Mouse (Mus musculus) hindbrain, embryonic 16.5 days (tissue): ENCODE measurements at regions not wholly inside any gene's neighbourhood (a gene's known extent, or its start where the extent isn't known, plus 50 kb on each side); places are given as distances from the start of the nearest gene placed in this dataset.

ENCODE experiments used
- ATAC-seq: fragments of 200-750 bp; cut with Nextera tagmentation; 2 replicates; pipeline ENCODE4 v1.8.0; 2017; ENCODE audit warnings: moderate TSS enrichment, moderate library complexity
- H3K27ac ChIP-seq: fragments of 300-500 bp; sonication (generic); 2 replicates; pipeline ENCODE4 v1.5.1; 2014; ENCODE audit warnings: low read depth, mild to moderate bottlenecking, control low read depth, low read length, moderate library complexity
- H3K27me3 ChIP-seq: fragments of 300-500 bp; sonication (generic); replicated peaks from 2 replicates; pipeline ENCODE4 v1.6.1; 2014; ENCODE audit warnings: low read length; ENCODE audit not compliant: control insufficient read depth, insufficient read depth
- H3K36me3 ChIP-seq: fragments of 300-500 bp; sonication (generic); 2 replicates; pipeline ENCODE4 v1.6.1; 2014; ENCODE audit warnings: mild to moderate bottlenecking, low read length, moderate library complexity, mixed read lengths; ENCODE audit not compliant: control insufficient read depth, insufficient read depth
- H3K4me1 ChIP-seq: fragments of 300-500 bp; sonication (generic); 2 replicates; pipeline ENCODE4 v1.6.1; 2014; ENCODE audit warnings: low read depth, low read length; ENCODE audit not compliant: control insufficient read depth, insufficient read depth
- H3K4me2 ChIP-seq: fragments of 300-500 bp; sonication (generic); 2 replicates; pipeline ENCODE4 v1.6.1; 2014; ENCODE audit warnings: mild to moderate bottlenecking, low read length, control low read depth, moderate library complexity
- H3K4me3 ChIP-seq: fragments of 300-500 bp; sonication (generic); 2 replicates; pipeline ENCODE4 v1.5.1; 2014; ENCODE audit warnings: mild to moderate bottlenecking, low read length, control low read depth, moderate library complexity
- H3K9ac ChIP-seq: fragments of 300-500 bp; sonication (generic); 2 replicates; pipeline ENCODE4 v1.6.1; 2014; ENCODE audit warnings: low read depth, mild to moderate bottlenecking, control low read depth, low read length, moderate library complexity
- H3K9me3 ChIP-seq: fragments of 300-500 bp; sonication (generic); 2 replicates; pipeline ENCODE4 v1.6.1; 2014; ENCODE audit warnings: mild to moderate bottlenecking, low read length, moderate library complexity; ENCODE audit not compliant: control insufficient read depth
- WGBS: fragments of 180-500 bp; shearing (Covaris S2); extraction: QIAGEN DNeasy Blood & Tissue Kit; methylation state at CpG from one replicate; pipeline ENCODE4 v1.1.7; 2014; 5-methylcytosine and 5-hydroxymethylcytosine counted together

- H3K27ac ChIP-seq, result no peak overlapping the region
- H3K9me3 ChIP-seq, result peaks cover 2% of the 10 kb centered on the region; the same call in 1 of the 2 replicates
- WGBS, result 84% methylated on average over 3 of the region's 3 CpGs
- no peak overlapping the region for H3K4me3 ChIP-seq
- H3K4me2 ChIP-seq, result no peak overlapping the region
- ATAC-seq, result no peak
- H3K4me1 ChIP-seq, result no peaks in the 10 kb centered on the region
- no peaks in the 10 kb centered on the region for H3K36me3 ChIP-seq
- no peaks in the 10 kb centered on the region for H3K27me3 ChIP-seq
- no peak overlapping the region for H3K9ac ChIP-seq
Observed at GRCm38 (mm10) chr1:125307223-125307622, 128.3 kb downstream of the Actr3 start.

DNA sequence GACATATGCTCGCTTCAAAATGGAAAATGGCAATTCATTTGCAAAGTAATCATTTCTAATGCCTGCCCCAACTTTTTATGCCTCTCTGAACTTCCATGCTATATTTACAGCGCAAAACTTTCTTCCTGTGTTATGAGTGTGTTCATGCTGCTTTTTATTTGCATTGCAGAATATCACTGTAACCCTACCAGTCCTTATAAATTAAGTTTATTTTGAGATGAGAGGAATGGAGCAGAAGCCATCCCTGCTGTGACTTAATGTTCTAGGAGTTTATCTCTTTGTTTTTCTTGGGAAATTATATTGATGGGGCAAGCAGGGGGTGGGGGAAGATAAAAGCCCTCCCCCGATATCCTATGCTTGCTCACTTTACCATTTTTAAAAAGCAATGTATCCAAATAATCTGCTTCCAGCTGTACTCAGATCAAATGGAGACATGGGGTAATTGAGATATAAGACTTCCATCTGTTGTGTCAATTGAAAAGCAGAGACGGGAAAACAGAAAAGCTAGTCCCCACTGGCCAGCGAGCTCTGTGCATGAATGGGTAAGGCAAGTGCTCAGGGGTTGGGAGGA is 136.9 kb downstream of the Actr3 start:
- Histone ChIP-seq H3K27me3 (no peaks in the 10 kb centered on the region), H3K36me3 (no peaks in the 10 kb centered on the region), H3K27ac (no peak overlapping the region), H3K9ac (no peak overlapping the region), H3K9me3 (no peaks in the 10 kb centered on the region), H3K4me1 (no peaks in the 10 kb centered on the region), H3K4me3 (no peak overlapping the region), H3K4me2 (no peak overlapping the region)
- 78% methylated on average over 5 of the region's 5 CpGs for WGBS
- no peak for ATAC-seq

GRCm38 (mm10) chr1:125295646-125296045 is 139.9 kb downstream of the Actr3 start:
- no peak for ATAC-seq
- Histone ChIP-seq H3K4me2 (no peak overlapping the region), H3K9ac (no peak overlapping the region), H3K36me3 (no peaks in the 10 kb centered on the region), H3K4me3 (no peak overlapping the region), H3K27me3 (no peaks in the 10 kb centered on the region), H3K27ac (no peak overlapping the region), H3K9me3 (no peaks in the 10 kb centered on the region), H3K4me1 (no peaks in the 10 kb centered on the region)
- 84% methylated on average over 3 of the region's 3 CpGs for WGBS

DNA sequence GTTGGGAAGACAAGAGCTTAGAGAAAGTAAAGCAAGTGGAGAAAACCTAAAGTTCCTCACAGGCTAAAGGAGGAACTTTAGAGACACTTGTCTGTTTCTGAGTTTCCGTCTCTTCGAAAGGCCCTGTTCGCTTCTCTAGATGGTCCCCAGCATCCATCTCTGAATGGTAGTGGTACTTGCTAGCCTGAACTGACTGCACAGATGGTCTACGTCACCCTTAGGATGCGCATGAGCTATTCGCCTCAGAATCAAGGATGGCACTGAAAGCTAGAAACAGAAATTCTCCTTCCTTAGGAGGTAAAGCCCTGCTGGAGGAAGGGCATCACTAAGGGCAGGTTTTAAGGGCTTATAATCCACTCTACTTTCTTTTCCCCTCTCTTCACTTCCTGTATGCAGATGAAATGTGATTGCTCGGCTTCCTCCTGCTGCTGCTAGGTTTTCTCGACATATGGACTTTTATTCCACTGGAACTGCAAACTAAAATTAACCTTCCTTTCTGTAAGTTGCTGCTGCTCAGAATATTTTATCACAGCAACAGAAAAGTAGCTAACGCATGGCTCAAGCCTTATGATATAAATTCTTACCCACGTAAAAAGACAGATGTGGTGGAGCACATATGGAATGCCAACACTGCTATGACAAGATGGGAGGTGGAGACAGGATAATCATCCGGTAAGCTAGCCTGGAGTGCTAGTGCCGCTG is 145.1 kb downstream of the Actr3 start:
- Histone ChIP-seq H3K4me3 (no peak overlapping the region), H3K9me3 (no peaks in the 10 kb centered on the region), H3K4me1 (no peaks in the 10 kb centered on the region), H3K9ac (no peak overlapping the region), H3K27ac (no peak overlapping the region), H3K27me3 (no peaks in the 10 kb centered on the region), H3K36me3 (no peaks in the 10 kb centered on the region), H3K4me2 (no peak overlapping the region)
- WGBS, result 93% methylated on average over 12 of the region's 12 CpGs
- ATAC-seq, result no peak

DNA sequence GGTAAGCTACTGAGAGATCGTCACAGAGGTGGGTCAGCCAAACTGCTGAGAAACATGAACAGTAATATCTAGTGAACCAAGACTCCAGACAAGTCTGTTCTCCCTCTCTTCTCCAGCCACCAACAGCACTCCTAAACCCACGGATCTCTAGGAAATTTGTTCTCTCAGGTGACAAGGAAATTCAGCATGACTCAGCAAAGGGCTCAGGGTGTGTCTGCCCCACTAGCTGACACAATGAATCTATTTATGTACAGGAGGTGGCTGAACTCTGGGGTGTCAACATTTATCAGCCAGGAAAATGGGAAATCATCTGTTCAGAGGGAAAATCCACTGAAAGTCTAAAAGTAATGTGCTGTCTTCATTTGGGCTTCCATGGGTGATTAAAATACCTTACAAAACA is 149.2 kb downstream of the Actr3 start:
- ATAC-seq, result no peak
- Histone ChIP-seq H3K4me1 (no peaks in the 10 kb centered on the region), H3K9me3 (no peaks in the 10 kb centered on the region), H3K27ac (no peak overlapping the region), H3K27me3 (no peaks in the 10 kb centered on the region), H3K36me3 (no peaks in the 10 kb centered on the region), H3K4me2 (no peak overlapping the region), H3K9ac (no peak overlapping the region), H3K4me3 (no peak overlapping the region)
- 88% methylated on average over 2 of the region's 2 CpGs for WGBS

DNA sequence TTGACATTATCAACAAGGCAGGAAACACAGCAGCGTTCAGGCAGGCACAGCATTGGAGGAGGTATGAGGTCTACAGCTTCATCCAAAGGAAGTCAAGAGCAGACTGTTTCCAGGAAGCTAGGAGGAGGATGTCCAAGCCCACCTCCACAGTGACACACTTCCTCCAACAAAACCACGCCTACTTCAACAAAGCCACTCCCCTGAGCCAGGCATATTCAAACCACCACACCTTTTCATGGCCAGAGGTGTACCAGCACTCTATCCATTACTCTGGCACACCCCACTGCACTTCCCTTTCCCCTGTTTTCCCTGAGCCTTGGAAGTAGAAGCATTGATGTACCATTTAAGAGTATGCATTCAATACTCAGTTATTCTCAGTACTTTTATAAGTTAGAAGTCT is 150.8 kb downstream of the Actr3 start:
- Histone ChIP-seq H3K27me3 (no peaks in the 10 kb centered on the region), H3K36me3 (no peaks in the 10 kb centered on the region), H3K4me2 (no peak overlapping the region), H3K4me3 (no peak overlapping the region), H3K9me3 (no peaks in the 10 kb centered on the region), H3K4me1 (no peaks in the 10 kb centered on the region), H3K9ac (no peak overlapping the region), H3K27ac (no peak overlapping the region)
- WGBS, result 75% methylated on average over 2 of the region's 2 CpGs
- ATAC-seq, result no peak

DNA sequence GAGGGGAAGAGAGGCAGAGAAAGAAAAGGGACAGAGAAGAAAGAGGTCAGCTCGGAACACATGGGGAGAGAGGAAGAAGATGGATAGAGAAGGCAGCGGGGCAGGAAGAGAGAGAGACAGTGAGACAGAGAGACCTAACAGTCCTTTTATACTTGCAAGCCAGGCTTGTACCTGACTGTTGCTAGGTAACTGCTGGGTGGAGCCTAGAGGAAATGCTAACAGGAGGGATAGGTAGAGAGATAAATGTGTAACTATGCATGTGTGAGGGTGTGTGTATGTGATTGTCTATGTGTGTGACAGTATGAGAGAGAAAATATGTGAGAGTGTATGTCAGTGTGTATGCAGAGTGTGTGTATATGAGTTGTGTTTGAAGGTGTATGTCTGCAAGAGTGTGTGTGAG is 161.8 kb downstream of the Actr3 start:
- Histone ChIP-seq H3K4me1 (no peaks in the 10 kb centered on the region), H3K4me3 (no peak overlapping the region), H3K36me3 (no peaks in the 10 kb centered on the region), H3K9me3 (no peaks in the 10 kb centered on the region), H3K4me2 (no peak overlapping the region), H3K9ac (no peak overlapping the region), H3K27ac (no peak overlapping the region), H3K27me3 (no peaks in the 10 kb centered on the region)
- ATAC-seq, result no peak
- 65% methylated on average over 2 of the region's 2 CpGs for WGBS

DNA sequence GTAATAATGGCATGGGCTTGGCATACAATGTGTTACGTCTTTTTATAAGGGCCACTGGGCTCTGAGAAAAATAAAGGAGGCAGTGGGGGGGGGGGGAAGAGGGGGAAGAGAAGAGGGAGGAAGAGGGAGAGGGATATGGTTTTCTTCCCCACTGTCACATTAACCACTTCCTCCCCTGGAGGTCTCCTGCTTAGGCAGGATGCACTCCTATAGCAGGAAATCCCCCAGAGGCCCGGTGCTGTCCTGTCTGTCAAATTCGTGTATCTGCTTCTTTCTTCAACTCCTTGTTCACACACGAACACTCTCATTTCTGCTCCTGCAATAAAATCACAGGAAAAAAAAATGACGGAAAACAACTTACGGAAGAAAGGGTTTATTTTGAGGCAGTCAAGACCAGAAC is 171.8 kb downstream of the Actr3 start:
- Histone ChIP-seq H3K4me2 (no peak overlapping the region), H3K4me3 (no peak overlapping the region), H3K36me3 (no peaks in the 10 kb centered on the region), H3K27ac (no peak overlapping the region), H3K9me3 (no peaks in the 10 kb centered on the region), H3K4me1 (no peaks in the 10 kb centered on the region), H3K27me3 (no peaks in the 10 kb centered on the region), H3K9ac (no peak overlapping the region)
- ATAC-seq, result no peak
- WGBS, result 78% methylated on average over 6 of the region's 6 CpGs

DNA sequence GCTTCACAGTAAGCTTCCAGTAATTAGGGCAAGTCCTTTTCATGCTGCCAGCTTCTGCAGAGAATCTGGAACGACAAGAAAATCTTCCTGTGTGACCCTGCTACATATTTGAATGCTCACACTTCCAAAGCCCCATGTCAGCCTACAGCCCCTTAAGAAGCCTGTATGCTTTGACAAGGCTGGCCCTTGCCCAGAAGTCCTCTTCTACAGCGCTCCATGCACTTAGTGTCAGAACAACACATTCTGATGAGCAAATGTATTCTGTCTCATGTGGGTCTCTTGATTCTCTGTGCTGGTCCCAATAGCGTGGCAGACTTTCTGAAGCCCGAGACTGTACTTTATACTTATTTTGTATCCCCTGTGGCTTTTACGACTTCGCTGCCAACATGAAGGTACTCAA is 172.5 kb downstream of the Actr3 start:
- H3K36me3 ChIP-seq, result no peaks in the 10 kb centered on the region
- H3K9me3 ChIP-seq, result no peaks in the 10 kb centered on the region
- no peak overlapping the region for H3K9ac ChIP-seq
- H3K4me1 ChIP-seq, result no peaks in the 10 kb centered on the region
- WGBS, result 85% methylated on average over 6 of the region's 6 CpGs
- no peak for ATAC-seq
- no peak overlapping the region for H3K4me3 ChIP-seq
- H3K27ac ChIP-seq, result no peak overlapping the region
- no peaks in the 10 kb centered on the region for H3K27me3 ChIP-seq
- H3K4me2 ChIP-seq, result no peak overlapping the region
